Mouse (Mus musculus) CH12.LX (cell line): ENCODE measurements around the gene Cobl.

ENCODE experiments used
- CTCF ChIP-seq, 2 experiments: IDR thresholded peaks in 1 of 2; conservative IDR thresholded peaks in 1 of 2; 2 replicates each; pipeline ENCODE4 v1.5.1; 2011 to 2012; ENCODE audit warnings: low read depth in 2 of 2, low read length in 2 of 2, improper control_type of control experiment in 1 of 2, inconsistent platforms in 1 of 2, mild to moderate bottlenecking in 1 of 2, moderate library complexity in 1 of 2
- ELF1 ChIP-seq: IDR thresholded peaks from 2 replicates; pipeline ENCODE4 v1.6.1; 2014; ENCODE audit warnings: low read depth, mild to moderate bottlenecking, inconsistent platforms, low read length, improper control_type of control experiment
- EP300 ChIP-seq: IDR thresholded peaks from 2 replicates; pipeline ENCODE4 v1.6.1; 2011; ENCODE audit warnings: low read length, improper control_type of control experiment
- MAX ChIP-seq: IDR thresholded peaks from 2 replicates; pipeline ENCODE4 v1.6.1; 2011; ENCODE audit warnings: low read length, improper control_type of control experiment
- MEF2A ChIP-seq: IDR thresholded peaks from 2 replicates; pipeline ENCODE4 v1.6.1; 2014; ENCODE audit warnings: low read depth, mild to moderate bottlenecking, inconsistent platforms, low read length, improper control_type of control experiment, borderline replicate concordance
- NRF1 ChIP-seq: IDR thresholded peaks from 2 replicates; pipeline ENCODE4 v1.6.1; 2014; ENCODE audit warnings: low read depth, mild to moderate bottlenecking, inconsistent platforms, low read length, improper control_type of control experiment, moderate library complexity
- POLR2A ChIP-seq: IDR thresholded peaks from 2 replicates; pipeline ENCODE4 v1.6.1; 2011; ENCODE audit warnings: low read depth, mild to moderate bottlenecking, improper control_type of control experiment, low read length
- POLR2AphosphoS2 ChIP-seq: IDR thresholded peaks from 2 replicates; pipeline ENCODE4 v1.6.1; 2011; ENCODE audit warnings: low read depth, low read length, improper control_type of control experiment
- SIN3A ChIP-seq: IDR thresholded peaks from 2 replicates; pipeline ENCODE4 v1.6.1; 2012; ENCODE audit warnings: low read length, improper control_type of control experiment, inconsistent platforms

- no peak for TF ChIP-seq ELF1
- TF ChIP-seq NRF1 = no peak
- TF ChIP-seq CTCF (conservative IDR thresholded peaks at IDR 0.05 in 1 of 2, IDR thresholded peaks at IDR 0.05 in 1 of 2; ENCODE audit: low read depth in 2 of 2, low read length in 2 of 2) = no peak
- no peak for TF ChIP-seq EP300
- TF ChIP-seq POLR2A = no peak
- TF ChIP-seq MEF2A = no peak
- TF ChIP-seq SIN3A = no peak
- TF ChIP-seq POLR2AphosphoS2 = no peak
- TF ChIP-seq MAX = no peak
Observed at GRCm38 (mm10) chr11:12358602-12359001, 106.2 kb downstream of the Cobl start.
